Mouse (Mus musculus): ENCODE measurements around the gene Krtap4-1.
"Not testable (repeated sequence)": the region's sequence is repeated elsewhere in the genome, so short reads cannot be mapped to it uniquely, and the experiment has no call there.

Krtap4-1 gene

GRCm38 (mm10) chr11:99628138-99628537 is at the start of gene Krtap4-1:
Gene Krtap4-1 (minus strand): TSS chr11:99628238.
- no peak for DNase-seq (ENCODE audit: low spot score in 2 of 2)

GRCm38 (mm10) chr11:99665860-99666259 is 37.8 kb upstream of the Krtap4-1 start, which contains the start of gene Krtap4-6:
Gene Krtap4-6 (minus strand): TSS chr11:99665960.
- DNase-seq (ENCODE audit: low spot score in 2 of 2) = no peak

- no peak for DNase-seq (ENCODE audit: low spot score in 2 of 2)
Observed at GRCm38 (mm10) chr11:99662802-99663201, 34.8 kb upstream of the Krtap4-1 start.

GRCm38 (mm10) chr11:99659256-99659655 is 31.2 kb upstream of the Krtap4-1 start:
- DNase-seq (ENCODE audit: low spot score in 2 of 2) = no peak

GRCm38 (mm10) chr11:99658467-99659010 is 30.5 kb upstream of the Krtap4-1 start, which contains the start of gene Gm11563:
Gene Gm11563 (minus strand): TSS chr11:99658960.
- not testable (repeated sequence) for DNase-seq (ENCODE audit: low spot score in 2 of 2)

- DNase-seq (ENCODE audit: low spot score in 2 of 2) = no peak
Observed at GRCm38 (mm10) chr11:99657051-99657450, 29.0 kb upstream of the Krtap4-1 start.

GRCm38 (mm10) chr11:99650136-99650535 is 22.1 kb upstream of the Krtap4-1 start, which contains the start of gene Gm11555:
Gene Gm11555 (minus strand): TSS chr11:99650236.
- DNase-seq (ENCODE audit: low spot score in 2 of 2) = no peak

GRCm38 (mm10) chr11:99646444-99646843 is 18.4 kb upstream of the Krtap4-1 start:
- peak; percentile 13 to 19 for DNase-seq (ENCODE audit: low spot score in 2 of 2)

GRCm38 (mm10) chr11:99644351-99644750 is 16.3 kb upstream of the Krtap4-1 start:
- no peak for DNase-seq (ENCODE audit: low spot score in 2 of 2)

GRCm38 (mm10) chr11:99643635-99644139 is 15.6 kb upstream of the Krtap4-1 start, which contains the start of gene Krtap4-7:
Gene Krtap4-7 (minus strand): TSS chr11:99644089.
- not testable (repeated sequence) for DNase-seq (ENCODE audit: low spot score in 2 of 2)

- no peak for DNase-seq (ENCODE audit: low spot score in 2 of 2)
Observed at GRCm38 (mm10) chr11:99640926-99641325, 12.9 kb upstream of the Krtap4-1 start.

GRCm38 (mm10) chr11:99637086-99637485 is 9.0 kb upstream of the Krtap4-1 start:
- DNase-seq (ENCODE audit: low spot score in 2 of 2) = no peak

GRCm38 (mm10) chr11:99634653-99635134 is 6.7 kb upstream of the Krtap4-1 start, which contains the start of gene Krtap4-2:
Gene Krtap4-2 (minus strand): TSS chr11:99635084.
- no peak for DNase-seq (ENCODE audit: low spot score in 2 of 2)

- peak in 1 of 2 experiments; percentile 15 for DNase-seq (ENCODE audit: low spot score in 2 of 2)
Observed at GRCm38 (mm10) chr11:99633293-99633692, 5.3 kb upstream of the Krtap4-1 start.

GRCm38 (mm10) chr11:99630890-99631289 is 2.9 kb upstream of the Krtap4-1 start:
- DNase-seq (ENCODE audit: low spot score in 2 of 2) = no peak

GRCm38 (mm10) chr11:99620335-99620734 is 7.7 kb downstream of the Krtap4-1 start, which contains the start of gene Gm11562:
Gene Gm11562 (minus strand): TSS chr11:99620435.
- no peak for DNase-seq (ENCODE audit: low spot score in 2 of 2)

- no peak for DNase-seq (ENCODE audit: low spot score in 2 of 2)
Observed at GRCm38 (mm10) chr11:99614796-99615363, 13.2 kb downstream of the Krtap4-1 start, which contains the start of gene Krtap2-4. Gene Krtap2-4 (minus strand): TSS chr11:99614846.

GRCm38 (mm10) chr11:99610089-99610488 is 17.9 kb downstream of the Krtap4-1 start, which contains the start of gene Gm11937:
Gene Gm11937 (minus strand): TSS chr11:99610189.
- not testable (repeated sequence) for DNase-seq (ENCODE audit: low spot score in 2 of 2)

- peak; percentile 49 to 50 for DNase-seq (ENCODE audit: low spot score in 2 of 2)
Observed at GRCm38 (mm10) chr11:99609126-99609525, 18.9 kb downstream of the Krtap4-1 start.

- DNase-seq (ENCODE audit: low spot score in 2 of 2) = not testable (repeated sequence)
Observed at GRCm38 (mm10) chr11:99603208-99603607, 24.8 kb downstream of the Krtap4-1 start, which contains the start of gene Gm11938. Gene Gm11938 (minus strand): TSS chr11:99603308.

GRCm38 (mm10) chr11:99597742-99598141 is 30.3 kb downstream of the Krtap4-1 start, which contains the start of gene Krtap9-3:
Gene Krtap9-3 (minus strand): TSS chr11:99598105.
- not testable (repeated sequence) for DNase-seq (ENCODE audit: low spot score in 2 of 2)

- no peak for DNase-seq (ENCODE audit: low spot score in 2 of 2)
Observed at GRCm38 (mm10) chr11:99590981-99591380, 37.1 kb downstream of the Krtap4-1 start, which contains the start of gene Krtap1-3. Gene Krtap1-3 (minus strand): TSS chr11:99591339.
